ENCODE assay signal across 8 mouse cellular contexts in genomic region chr7:73538424-73539079, GRCm38 (mm10). TPM values are rescaled to one million over a fixed set of nuclear protein-coding genes. Genes with fewer than 3 reads are reported as not detected.
DNase-seq lines count a peak whose midpoint lies in the region; ATAC-seq lines count a peak whose summit lies in the region.

No protein-coding gene starts in this region.

- no peak for DNase-seq in heart, postnatal 14 days
- peak; percentile 36 for DNase-seq in NIH3T3 (ENCODE audit: low read depth)
- DNase-seq in midbrain, embryonic 14.5 days: peak; percentile 42
- DNase-seq in cerebellum, adult 9-10 months: no peak
- no peak for DNase-seq in left cerebral cortex, postnatal 36 days (ENCODE audit: low spot score in 2 of 2)
- DNase-seq in left cerebral cortex, postnatal 25 days (ENCODE audit: low spot score in 2 of 2): no peak

- ATAC-seq in heart, embryonic 15.5 days (replicated peaks; ENCODE audit: insufficient number of reproducible peaks, insufficient read depth, low FRiP score, low read depth): no peak
- no peak for ATAC-seq in hindbrain, embryonic 13.5 days (ENCODE audit: low FRiP score)
- ATAC-seq in midbrain, embryonic 14.5 days (ENCODE audit: low FRiP score, low TSS enrichment): no peak

- peak overlapping the region; percentile 46 for H3K9ac ChIP-seq in heart, embryonic 15.5 days
- H3K9ac ChIP-seq in hindbrain, embryonic 13.5 days: peak overlapping the region; percentile 77
- H3K9ac ChIP-seq in midbrain, embryonic 14.5 days (replicated peaks; ENCODE audit: low read length): peak overlapping the region; percentile 67

- H3K9me3 ChIP-seq in heart, embryonic 15.5 days (replicated peaks): no peaks in the 10 kb centered on the region
- no peaks in the 10 kb centered on the region for H3K9me3 ChIP-seq in hindbrain, embryonic 13.5 days
- H3K9me3 ChIP-seq in midbrain, embryonic 14.5 days (ENCODE audit: control insufficient read depth, low read length): no peaks in the 10 kb centered on the region

- H3K27me3 ChIP-seq in heart, embryonic 15.5 days: no peaks in the 10 kb centered on the region
- H3K27me3 ChIP-seq in hindbrain, embryonic 13.5 days: no peaks in the 10 kb centered on the region
- no peaks in the 10 kb centered on the region for H3K27me3 ChIP-seq in midbrain, embryonic 14.5 days (ENCODE audit: control insufficient read depth, insufficient read depth, low read length)

- intact Hi-C loops in heart, postnatal 14 days (cut with DNase I): loop anchor here (1.0 kb wide), 1 partner anchor 19 kb away; no protein-coding TSS in a partner anchor
- intact Hi-C loops in left cerebral cortex, postnatal 36 days (cut with DNase I): no loop called here
- intact Hi-C loops in left cerebral cortex, postnatal 25 days (cut with DNase I): loop anchor here (1.0 kb wide), 2 partner anchors 20 to 80 kb away; no protein-coding TSS in a partner anchor

- WGBS in heart, embryonic 15.5 days: 5% methylated on average over 4 of the region's 4 CpGs
- 21% methylated on average over 4 of the region's 4 CpGs for WGBS in hindbrain, embryonic 13.5 days
- 18% methylated on average over 4 of the region's 4 CpGs for WGBS in midbrain, embryonic 14.5 days

- peak overlapping the region; percentile 51 for H3K4me3 ChIP-seq in heart, embryonic 15.5 days
- peak overlapping the region; percentile 45 for H3K4me3 ChIP-seq in hindbrain, embryonic 13.5 days
- H3K4me3 ChIP-seq in midbrain, embryonic 14.5 days (replicated peaks; ENCODE audit: low read depth, low read length): peak overlapping the region; percentile 47

- peak overlapping the region; percentile 94 for H3K27ac ChIP-seq in heart, embryonic 15.5 days
- H3K27ac ChIP-seq in hindbrain, embryonic 13.5 days: peak overlapping the region; percentile 95
- peak overlapping the region; percentile 95 for H3K27ac ChIP-seq in midbrain, embryonic 14.5 days (replicated peaks; ENCODE audit: low read depth, low read length)

- H3K4me1 ChIP-seq in heart, embryonic 15.5 days (replicated peaks): peaks cover 34% of the 10 kb centered on the region
- H3K4me1 ChIP-seq in hindbrain, embryonic 13.5 days (replicated peaks): peaks cover 35% of the 10 kb centered on the region
- H3K4me1 ChIP-seq in midbrain, embryonic 14.5 days (ENCODE audit: control insufficient read depth, insufficient read depth, low read length): peaks cover 17% of the 10 kb centered on the region

- peaks cover 7% of the 10 kb centered on the region; the same call in 1 of the 2 replicates for H3K36me3 ChIP-seq in heart, embryonic 15.5 days
- H3K36me3 ChIP-seq in hindbrain, embryonic 13.5 days: peaks cover 2% of the 10 kb centered on the region; the same call in 1 of the 2 replicates
- 0 out of 2 replicates have a peak, but pooled peaks cover 3% of the 10 kb centered on the region for H3K36me3 ChIP-seq in midbrain, embryonic 14.5 days (ENCODE audit: control insufficient read depth, insufficient read depth, low read length)

- peak overlapping the region; percentile 73 for H3K4me2 ChIP-seq in heart, embryonic 15.5 days
- peak overlapping the region; percentile 68 for H3K4me2 ChIP-seq in hindbrain, embryonic 13.5 days
- peak overlapping the region; percentile 85 for H3K4me2 ChIP-seq in midbrain, embryonic 14.5 days (ENCODE audit: low read length)

RNA-seq across cellular contexts. Expression of gene Chd2, which starts 3.1 kb away (rescaled TPM):
- 41.2 and 42.9 TPM in 2 replicates for polyA plus RNA-seq in heart, embryonic 15.5 days (2015; fragmentation: Nextera tagmentation; extraction: Ambion mirVana)
- 10 to 100 TPM; 46.4 to 56.0 TPM for total RNA-seq in heart, postnatal 14 days (2021)
- 44.7 and 53.5 TPM in 2 replicates for polyA plus RNA-seq in hindbrain, embryonic 13.5 days (2015; fragmentation: Nextera tagmentation; extraction: Ambion mirVana)
- 35.9 and 49.8 TPM in 2 replicates for polyA plus RNA-seq in midbrain, embryonic 14.5 days (2014; fragmentation: Nextera tagmentation; extraction: Ambion mirVana)
- 10 to 100 TPM; 35.8 to 59.8 TPM for total RNA-seq in left cerebral cortex, postnatal 36 days (2021)
- 10 to 100 TPM; 45.7 to 57.4 TPM for total RNA-seq in left cerebral cortex, postnatal 25 days (2021)

Comparison
In these comparisons a context has a peak if more than half of its experiments do, and no peak if none do; other contexts are left out.
1. DNase-seq: peak in NIH3T3 (single experiment) and midbrain, embryonic 14.5 days (single experiment); none in heart, postnatal 14 days (0 of 2), cerebellum, adult 9-10 months (single experiment), left cerebral cortex, postnatal 36 days (0 of 2) and left cerebral cortex, postnatal 25 days (0 of 2).
2. Peak in every context shown above with its lines, with median percentiles within 50 percentile points of each other: H3K27ac ChIP-seq, H3K4me2 ChIP-seq, H3K4me3 ChIP-seq and H3K9ac ChIP-seq.